Comparison of ENCODE assay signal across 8 mouse cellular contexts in the genomic region with DNA sequence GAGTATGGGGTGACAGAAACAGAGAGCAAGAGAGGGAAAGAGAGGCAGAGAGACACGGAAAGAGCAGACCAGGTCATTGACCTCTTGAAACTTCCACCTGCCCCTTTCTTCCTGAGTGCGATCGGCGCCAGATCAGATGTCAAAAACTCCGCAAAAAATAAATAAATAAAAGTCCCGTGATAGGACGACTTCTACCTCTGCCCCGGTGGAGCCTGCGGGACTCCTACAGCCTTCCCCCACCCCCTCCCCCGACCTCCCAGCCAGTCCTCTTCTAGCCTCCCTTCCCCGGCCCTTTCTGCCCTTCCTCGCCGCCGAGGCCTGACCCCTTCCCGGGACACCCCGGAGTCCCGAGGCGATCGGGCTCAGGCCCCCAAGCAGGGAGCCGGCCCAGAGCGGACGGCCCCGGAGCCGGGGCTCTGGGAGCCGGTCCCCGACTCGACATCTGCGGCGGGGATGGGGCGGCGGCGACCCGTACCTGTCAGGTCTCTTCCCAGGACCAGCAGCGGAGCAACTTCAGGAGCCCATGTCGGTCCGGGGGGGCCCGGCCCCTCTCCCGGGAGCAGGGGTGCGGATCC. TPM values are rescaled to one million over a fixed set of nuclear protein-coding genes. Genes with fewer than 3 reads are reported as not detected.
DNase-seq lines count a peak whose midpoint lies in the region; ATAC-seq lines count a peak whose summit lies in the region.

No protein-coding gene starts in this region.

- no peak for DNase-seq in lung, postnatal 10 days
- DNase-seq in c-Kit-positive CD71-positive TER-119-positive erythroid progenitor cells, embryonic 14.5 days (ENCODE audit: low spot score) = peak; percentile 31
- no peak for DNase-seq in urinary bladder, postnatal 25 days (ENCODE audit: low spot score)
- no peak for DNase-seq in left cerebral cortex, postnatal 10 days (ENCODE audit: extremely low spot score in 1 of 2, low spot score in 2 of 2)
- DNase-seq in yolk sac, embryonic 10.5 days (ENCODE audit: low spot score) = no peak

- H3K4me1 ChIP-seq in lung, embryonic 15.5 days = peaks cover 6% of the 10 kb centered on the region; the same call in 1 of the 2 replicates
- peaks cover 19% of the 10 kb centered on the region for H3K4me1 ChIP-seq in hindbrain, embryonic 15.5 days (replicated peaks)
- H3K4me1 ChIP-seq in midbrain, embryonic 12.5 days = peaks cover 11% of the 10 kb centered on the region

- WGBS in lung, embryonic 15.5 days = under 1% methylated on average over 38 of the region's 39 CpGs
- WGBS in hindbrain, embryonic 15.5 days = under 1% methylated on average over 30 of the region's 39 CpGs
- under 1% methylated on average over 39 of the region's 39 CpGs for WGBS in midbrain, embryonic 12.5 days

- H3K9me3 ChIP-seq in lung, embryonic 15.5 days = no peaks in the 10 kb centered on the region
- H3K9me3 ChIP-seq in hindbrain, embryonic 15.5 days = no peaks in the 10 kb centered on the region
- no peaks in the 10 kb centered on the region for H3K9me3 ChIP-seq in midbrain, embryonic 12.5 days

- H3K9ac ChIP-seq in lung, embryonic 15.5 days = peak overlapping the region; percentile 89
- peak overlapping the region; percentile 86 for H3K9ac ChIP-seq in hindbrain, embryonic 15.5 days
- H3K9ac ChIP-seq in midbrain, embryonic 12.5 days (replicated peaks) = peak overlapping the region; percentile 85

- intact Hi-C loops in left cerebral cortex, postnatal 10 days (cut with DNase I) = no loop called here

- H3K4me2 ChIP-seq in lung, embryonic 15.5 days = peak overlapping the region; percentile 92
- peak overlapping the region; percentile 77 for H3K4me2 ChIP-seq in hindbrain, embryonic 15.5 days
- peak overlapping the region; percentile 76 for H3K4me2 ChIP-seq in midbrain, embryonic 12.5 days (replicated peaks)

- peak overlapping the region; percentile 78 for H3K4me3 ChIP-seq in lung, embryonic 15.5 days
- H3K4me3 ChIP-seq in hindbrain, embryonic 15.5 days = peak overlapping the region; percentile 96
- H3K4me3 ChIP-seq in midbrain, embryonic 12.5 days = peak overlapping the region; percentile 85

- H3K36me3 ChIP-seq in lung, embryonic 15.5 days = no peaks in the 10 kb centered on the region
- no peaks in the 10 kb centered on the region for H3K36me3 ChIP-seq in hindbrain, embryonic 15.5 days
- H3K36me3 ChIP-seq in midbrain, embryonic 12.5 days = no peaks in the 10 kb centered on the region

- peak overlapping the region; percentile 73 for H3K27ac ChIP-seq in lung, embryonic 15.5 days
- peak overlapping the region; percentile 84 for H3K27ac ChIP-seq in hindbrain, embryonic 15.5 days (replicated peaks)
- H3K27ac ChIP-seq in midbrain, embryonic 12.5 days (replicated peaks) = peak overlapping the region; percentile 77

- peak; percentile 40 for ATAC-seq in lung, embryonic 15.5 days (ENCODE audit: borderline replicate concordance, extremely low read depth, low FRiP score, low TSS enrichment)
- no peak; the same call in 1 of the 2 replicates for ATAC-seq in hindbrain, embryonic 15.5 days (ENCODE audit: low FRiP score, low read depth)
- ATAC-seq in midbrain, embryonic 12.5 days (ENCODE audit: low FRiP score, low read depth) = no peak

- 0 out of 2 replicates have a peak, but pooled peaks cover 3% of the 10 kb centered on the region for H3K27me3 ChIP-seq in lung, embryonic 15.5 days
- 0 out of 2 replicates have a peak, but pooled peaks cover 7% of the 10 kb centered on the region for H3K27me3 ChIP-seq in hindbrain, embryonic 15.5 days
- peaks cover 9% of the 10 kb centered on the region for H3K27me3 ChIP-seq in midbrain, embryonic 12.5 days

RNA-seq across cellular contexts. Expression of a gene that starts 14.7 kb away (rescaled TPM):
- 10.8 and 11.2 TPM in 2 replicates for polyA plus RNA-seq in lung, embryonic 15.5 days (2015; fragmentation: Nextera tagmentation; extraction: Ambion mirVana)
- 22.7 and 24.0 TPM in 2 replicates for polyA plus RNA-seq in hindbrain, embryonic 15.5 days (2015; fragmentation: Nextera tagmentation; extraction: Ambion mirVana)
- polyA plus RNA-seq in midbrain, embryonic 12.5 days (2016; fragmentation: Nextera tagmentation; extraction: Ambion mirVana) = 24.2 and 26.1 TPM in 2 replicates
- total RNA-seq in left cerebral cortex, postnatal 10 days (2021) = 10 to 100 TPM; 48.7 to 49.0 TPM

RNA-seq across cellular contexts. Expression of a gene that starts 30.9 kb away (rescaled TPM):
- 7.6 and 8.3 TPM in 2 replicates for polyA plus RNA-seq in lung, embryonic 15.5 days (2015; fragmentation: Nextera tagmentation; extraction: Ambion mirVana)
- 8.1 and 10.1 TPM in 2 replicates for polyA plus RNA-seq in hindbrain, embryonic 15.5 days (2015; fragmentation: Nextera tagmentation; extraction: Ambion mirVana)
- 9.0 and 9.2 TPM in 2 replicates for polyA plus RNA-seq in midbrain, embryonic 12.5 days (2016; fragmentation: Nextera tagmentation; extraction: Ambion mirVana)
- total RNA-seq in left cerebral cortex, postnatal 10 days (2021) = 10 to 100 TPM; 37.3 to 40.9 TPM
